ENCODE assay signal across 8 mouse cellular contexts in genomic region chr7:98573231-98573781, GRCm38 (mm10).
A peak's percentile ranks its signal among the peaks of the same experiment; 100 is the strongest.
DNase-seq lines count a peak whose midpoint lies in the region; TF ChIP-seq lines count a peak whose summit lies in the region.

No protein-coding gene starts in this region.

- H3K27ac ChIP-seq in layer of hippocampus, adult 2 months: peak overlapping the region; percentile 80
- peak overlapping the region; percentile 83 for H3K27ac ChIP-seq in small intestine, adult 2 months (ENCODE audit: insufficient read depth, low read depth, low read length)

- peak; percentile 76 to 77 for DNase-seq in cerebellum, postnatal 10 days
- no peak for DNase-seq in cerebellum, adult 9-11 months
- DNase-seq in adrenal gland, adult 8-10 months: peak; percentile 58
- peak; percentile 49 for DNase-seq in heart, postnatal 4 days
- peak; percentile 65 to 75 for DNase-seq in layer of hippocampus, adult 2 months (ENCODE audit: low spot score in 2 of 2)
- DNase-seq in lung, adult 2 months: peak; percentile 23
- DNase-seq in adipocyte (ENCODE audit: low spot score): no peak

- no peak for TF ChIP-seq CTCF in layer of hippocampus, adult 2 months (conservative IDR thresholded peaks at IDR 0.05)
- no peak for TF ChIP-seq CTCF in lung, adult 2 months (IDR thresholded peaks at IDR 0.05; ENCODE audit: insufficient read depth, low read length)
- TF ChIP-seq CTCF in small intestine, adult 2 months (IDR thresholded peaks at IDR 0.05; ENCODE audit: extremely low read depth, insufficient read length, insufficient replicate concordance, low read depth, low read length): no peak

- WGBS in lung, adult 2 months: 46% methylated on average over 10 of the region's 10 CpGs
- WGBS in small intestine, adult 2 months: 61% methylated on average over 10 of the region's 10 CpGs

- H3K4me3 ChIP-seq in layer of hippocampus, adult 2 months: no peak overlapping the region
- H3K4me3 ChIP-seq in lung, adult 2 months (replicated peaks; ENCODE audit: extremely low read depth, low read depth, low read length): no peak overlapping the region
- H3K4me3 ChIP-seq in small intestine, adult 2 months (ENCODE audit: low read depth, low read length): no peak overlapping the region

- H3K27me3 ChIP-seq in small intestine, adult 2 months (ENCODE audit: control insufficient read depth, insufficient read depth, low read length): no peaks in the 10 kb centered on the region

- peaks cover 8% of the 10 kb centered on the region for H3K4me1 ChIP-seq in lung, adult 2 months (ENCODE audit: control insufficient read depth, insufficient read depth, low read length)
- peaks cover 15% of the 10 kb centered on the region for H3K4me1 ChIP-seq in small intestine, adult 2 months (ENCODE audit: control insufficient read depth, insufficient read depth, insufficient read length, low read length)

- peak; percentile 35; the same call in 1 of the 2 replicates for TF ChIP-seq POLR2A in lung, adult 2 months (IDR thresholded peaks at IDR 0.05; ENCODE audit: borderline replicate concordance, extremely low read depth, low read depth, low read length)
- no peak for TF ChIP-seq POLR2A in small intestine, adult 2 months (IDR thresholded peaks at IDR 0.05; ENCODE audit: low read depth, low read length)

- no peaks in the 10 kb centered on the region for H3K36me3 ChIP-seq in small intestine, adult 2 months (ENCODE audit: control insufficient read depth, insufficient read depth, low read length)

Comparison
In these comparisons a context has a peak if more than half of its experiments do, and no peak if none do; other contexts are left out.
1. DNase-seq: peak in cerebellum, postnatal 10 days (2 of 2), adrenal gland, adult 8-10 months (single experiment), heart, postnatal 4 days (single experiment), layer of hippocampus, adult 2 months (2 of 2) and lung, adult 2 months (single experiment); none in cerebellum, adult 9-11 months (single experiment) and adipocyte (single experiment).